ENCODE assay signal across 8 mouse cellular contexts in genomic region chr9:106112770-106113423, GRCm38 (mm10). TPM values are rescaled to one million over a fixed set of nuclear protein-coding genes. Genes with fewer than 3 reads are reported as not detected.
A peak's percentile ranks its signal among the peaks of the same experiment; 100 is the strongest.
DNase-seq lines count a peak whose midpoint lies in the region; TF ChIP-seq lines count a peak whose summit lies in the region.

No protein-coding gene starts in this region.

- H3K79me2 ChIP-seq in CH12.LX (replicated peaks; ENCODE audit: control insufficient read depth, extremely low read depth, insufficient read depth, poor library complexity, severe bottlenecking), result no peaks in the 10 kb centered on the region

- TF ChIP-seq RAD21 in CH12.LX (IDR thresholded peaks at IDR 0.05; ENCODE audit: low read depth, low read length), result peak; percentile 86

- H3K9me3 ChIP-seq in CH12.LX (replicated peaks; ENCODE audit: low read length), result peaks cover 4% of the 10 kb centered on the region

- no peak overlapping the region for H3K4me3 ChIP-seq in CH12.LX (replicated peaks in 1 of 3; ENCODE audit: low read depth in 2 of 3, low read length in 2 of 3, poor library complexity in 1 of 3)

- no peaks in the 10 kb centered on the region for H3K36me3 ChIP-seq in CH12.LX (replicated peaks in 1 of 2; ENCODE audit: control insufficient read depth in 1 of 2, insufficient read depth in 1 of 2, low read length in 1 of 2)

- intact Hi-C loops in heart, postnatal 14 days (cut with DNase I), result loop anchor here (10.0 kb wide), 2 partner anchors 258 to 418 kb away; no protein-coding TSS in a partner anchor

- no peak for TF ChIP-seq EP300 in CH12.LX (IDR thresholded peaks at IDR 0.05; ENCODE audit: low read length)

- peak; percentile 86 to 89 for TF ChIP-seq CTCF in CH12.LX (conservative IDR thresholded peaks at IDR 0.05 in 1 of 2, IDR thresholded peaks at IDR 0.05 in 1 of 2; ENCODE audit: low read depth in 2 of 2, low read length in 2 of 2)

- in situ Hi-C loops in CH12.LX (cut with MboI; ENCODE audit: low pct_ligation_motif_present, low pct_unique_long_range_greater_than_20kb, low sequenced_read_pairs), result no loop called here

- no peak for TF ChIP-seq POLR2A in CH12.LX (IDR thresholded peaks at IDR 0.05; ENCODE audit: low read depth, low read length)

- H3K27me3 ChIP-seq in CH12.LX (replicated peaks), result peaks cover 47% of the 10 kb centered on the region

- dilution Hi-C loops in CH12.LX (cut with MboI; ENCODE audit: extremely low pct_ligation_motif_present, extremely low pct_unique_long_range_greater_than_20kb, low sequenced_read_pairs), result no loop called here

- DNase-seq in CH12.LX (ENCODE audit: extremely low read depth), result peak; percentile 37
- DNase-seq in adrenal gland, postnatal 10 days, result peak; percentile 85
- DNase-seq in embryo, embryonic 9.5 days (ENCODE audit: extremely low spot score), result peak; percentile 79
- DNase-seq in heart, postnatal 14 days, result peak; percentile 76 to 83
- peak; percentile 76 for DNase-seq in layer of hippocampus, adult 11-12 months (ENCODE audit: low spot score)
- peak; percentile 85 for DNase-seq in lung, postnatal 10 days
- peak; percentile 67 for DNase-seq in right cerebral cortex, adult 18-20 months
- peak; percentile 37 for DNase-seq in urinary bladder, postnatal 10 days (ENCODE audit: low spot score)

- no peak overlapping the region for H3K9ac ChIP-seq in CH12.LX (ENCODE audit: insufficient read depth, low read depth)

- H3K4me2 ChIP-seq in CH12.LX (ENCODE audit: insufficient read depth, low read depth, poor library complexity, severe bottlenecking), result no peak overlapping the region

- no peaks in the 10 kb centered on the region for H3K4me1 ChIP-seq in CH12.LX (ENCODE audit: control insufficient read depth in 1 of 2, insufficient read depth in 2 of 2)

- no peak overlapping the region for H3K27ac ChIP-seq in CH12.LX (ENCODE audit: insufficient read depth, low read depth)

TF ChIP-seq in CH12.LX, 34 proteins besides CTCF, POLR2A, EP300 and RAD21:
- peak; percentile 69 for TF ChIP-seq SMC3 (IDR thresholded peaks at IDR 0.05; ENCODE audit: low read depth, low read length)
- no peak for TF ChIP-seq MXI1 (IDR thresholded peaks at IDR 0.05; ENCODE audit: low read depth, low read length)

RNA-seq across cellular contexts. Expression of gene Col6a4, which starts 16.3 kb away (rescaled TPM):
- total RNA-seq in CH12.LX (2012; rRNA removed) (0.29 and 0.47 TPM in 2 replicates), CH12.LX (2014; rRNA removed) (0.08 and 0.16 TPM in 2 replicates)
- 0.48 and 0.74 TPM in 2 replicates for polyA plus RNA-seq in CH12.LX (2012; ENCODE audit: insufficient read length, low read depth)
- 1 to 10 TPM in 1 of 2 experiments, under 1 TPM in 1; 0.96 to 1.7 TPM for total RNA-seq in adrenal gland, postnatal 10 days (2021)
- total RNA-seq in heart, postnatal 14 days (2021), result under 1 TPM in 1 of 2 experiments, not detected in 1; 0.27 TPM

RNA-seq across cellular contexts. Expression of gene Glyctk, which starts 45.0 kb away (rescaled TPM):
- total RNA-seq in CH12.LX (2012; rRNA removed), result 3.0 and 3.4 TPM in 2 replicates
- 2.1 and 3.0 TPM in 2 replicates for total RNA-seq in CH12.LX (2014; rRNA removed)
- 2.8 and 3.1 TPM in 2 replicates for polyA plus RNA-seq in CH12.LX (2012; ENCODE audit: insufficient read length, low read depth)
- 10 to 100 TPM; 15.7 to 23.2 TPM for total RNA-seq in adrenal gland, postnatal 10 days (2021)
- total RNA-seq in heart, postnatal 14 days (2021), result 1 to 10 TPM; 1.3 to 1.7 TPM

RNA-seq across cellular contexts. Expression of gene Wdr82, which starts 57.8 kb away (rescaled TPM):
- total RNA-seq in CH12.LX (2012; rRNA removed), result 70.4 and 90.7 TPM in 2 replicates
- 117 and 131 TPM in 2 replicates for total RNA-seq in CH12.LX (2014; rRNA removed)
- 93.6 and 100 TPM in 2 replicates for polyA plus RNA-seq in CH12.LX (2012; ENCODE audit: insufficient read length, low read depth)
- total RNA-seq in adrenal gland, postnatal 10 days (2021), result 10 to 100 TPM; 72.1 to 87.6 TPM
- 10 to 100 TPM; 54.4 to 63.1 TPM for total RNA-seq in heart, postnatal 14 days (2021)
